Mouse (Mus musculus) gonadal fat pad, adult 2 months (tissue): ENCODE measurements around the gene Fgfr2. TPM values are rescaled to one million over a fixed set of nuclear protein-coding genes. Genes with fewer than 3 reads are reported as not detected.

Experiments
- DNase-seq: peaks from one replicate; pipeline ENCODE4 v3.0.0-alpha.2; 2012; ENCODE audit warnings: low read depth
- polyA plus RNA-seq: library from polyadenylated mRNA; depleted of rRNA; stranded (reverse); fragments of >200 nt; gene quantifications from 2 replicates; pipeline ENCODE4 v1.2.3, GENCODE M21; 2012

Gene Fgfr2
- polyA plus RNA-seq, 1 experiment, result 33.3 TPM

- DNase-seq, result no peak
Measured at GRCm38 (mm10) chr7:130812407-130812806, 2310.7 kb downstream of the Fgfr2 start.

DNA sequence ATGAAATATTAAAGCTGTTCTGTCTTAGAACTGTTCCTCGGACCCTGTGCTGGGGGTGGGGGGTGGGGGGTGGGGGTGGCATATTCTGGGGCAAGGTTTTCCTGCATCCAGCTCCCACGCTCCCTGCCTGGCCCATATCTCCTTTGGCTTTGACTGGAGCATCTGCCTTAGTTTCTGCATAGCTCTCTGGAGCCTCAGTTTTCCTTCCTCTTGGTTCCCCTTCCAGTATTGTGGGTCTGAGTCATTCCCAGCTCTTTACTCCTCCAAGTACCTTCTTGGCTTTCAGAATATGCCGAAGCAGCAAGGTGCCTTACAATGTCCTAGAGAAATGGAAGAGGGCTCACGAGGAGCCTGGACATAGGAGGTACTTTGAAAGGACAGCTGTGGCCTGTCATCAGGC, 2312.9 kb downstream of the Fgfr2 start:
- DNase-seq, result no peak

GRCm38 (mm10) chr7:130808694-130809093, 2314.5 kb downstream of the Fgfr2 start:
- DNase-seq, result no peak

DNA sequence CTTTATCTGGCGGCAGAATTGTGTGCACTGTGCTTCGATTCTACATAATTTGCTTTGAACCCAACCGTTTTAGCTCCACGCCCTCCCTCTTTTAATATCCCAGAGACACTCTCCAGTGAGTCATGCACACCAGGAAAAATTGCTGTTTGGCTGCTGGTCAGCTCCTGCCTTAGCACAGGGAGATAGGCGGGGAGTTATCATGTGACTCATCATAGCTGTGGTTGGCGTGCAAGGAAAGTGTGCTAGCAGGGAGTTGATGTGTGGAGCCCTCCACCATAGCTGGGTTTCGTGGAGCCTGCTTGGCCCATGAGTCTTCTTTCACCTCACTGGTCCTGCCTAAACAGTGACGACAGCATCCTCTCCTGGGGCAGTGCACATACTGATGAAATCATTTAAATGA, 2315.4 kb downstream of the Fgfr2 start:
- no peak for DNase-seq

DNA sequence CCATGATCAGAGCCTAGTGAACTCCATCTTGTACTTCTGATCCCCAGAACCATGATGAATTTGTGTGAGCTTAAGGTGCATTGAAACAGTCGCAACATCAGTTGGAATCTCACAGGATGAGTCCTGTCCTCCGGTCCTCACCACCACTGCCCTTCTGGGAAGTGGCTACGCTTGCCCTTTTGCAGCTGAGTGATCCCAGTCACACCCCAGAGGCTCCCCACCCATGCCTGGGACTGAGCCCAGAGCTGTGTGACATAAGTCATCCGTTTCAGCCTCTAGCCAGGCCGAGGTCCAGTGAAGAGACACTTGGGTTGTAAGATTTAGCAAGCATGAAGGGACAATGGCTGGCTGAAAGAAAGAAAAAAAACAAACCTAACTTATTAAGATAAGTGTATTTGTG, 2318.2 kb downstream of the Fgfr2 start:
- DNase-seq, result no peak

GRCm38 (mm10) chr7:130803251-130803825, 2319.8 kb downstream of the Fgfr2 start:
- DNase-seq, result no peak

GRCm38 (mm10) chr7:130801811-130802210, 2321.3 kb downstream of the Fgfr2 start:
- no peak for DNase-seq

- no peak for DNase-seq
Measured at GRCm38 (mm10) chr7:130800681-130801080, 2322.5 kb downstream of the Fgfr2 start.

DNA sequence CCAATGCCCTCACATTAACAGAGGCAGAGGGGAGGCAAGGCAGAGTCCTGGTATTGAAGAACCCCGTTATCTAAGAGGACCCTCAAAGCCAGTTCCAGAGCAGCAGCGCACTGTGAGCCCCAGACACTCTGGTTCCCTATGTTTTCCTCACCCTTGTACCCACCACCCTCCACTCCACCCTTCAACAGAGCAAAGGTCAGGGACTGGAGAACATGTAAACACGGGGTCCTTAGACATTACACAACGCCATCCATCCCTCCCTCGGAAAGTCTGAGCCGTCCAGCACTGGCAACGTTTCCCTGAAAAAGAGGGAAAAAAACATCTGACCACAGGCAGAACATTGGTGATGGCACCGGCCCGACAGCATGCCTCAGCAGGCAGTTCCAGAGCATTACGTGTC, 2323.7 kb downstream of the Fgfr2 start:
- DNase-seq, result no peak

GRCm38 (mm10) chr7:130797524-130797923, 2325.6 kb downstream of the Fgfr2 start:
- no peak for DNase-seq

GRCm38 (mm10) chr7:130796786-130797185, 2326.4 kb downstream of the Fgfr2 start:
- no peak for DNase-seq

- no peak for DNase-seq
Measured at GRCm38 (mm10) chr7:130793671-130794070, 2329.5 kb downstream of the Fgfr2 start.

GRCm38 (mm10) chr7:130789456-130789855, 2333.7 kb downstream of the Fgfr2 start:
- no peak for DNase-seq

DNA sequence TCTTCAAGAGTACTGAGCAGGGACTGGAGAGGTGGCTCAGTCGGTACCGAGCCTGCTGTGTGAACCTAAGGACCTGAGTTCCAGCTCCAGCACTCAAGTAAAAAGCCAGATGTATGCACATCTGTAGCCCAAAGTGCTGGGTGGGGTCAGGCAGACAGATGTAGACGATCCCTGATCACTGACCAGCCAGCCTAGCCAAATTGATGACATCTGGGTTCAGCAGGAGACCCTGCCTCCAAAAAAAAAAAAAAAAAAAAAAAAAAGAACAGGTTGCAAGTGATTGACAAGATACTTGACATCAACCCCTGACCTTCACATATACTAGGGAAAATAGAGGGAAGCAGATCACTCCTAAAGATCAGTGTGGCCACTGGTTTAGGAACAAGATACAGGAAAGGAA, 2334.2 kb downstream of the Fgfr2 start:
- DNase-seq, result no peak

DNA sequence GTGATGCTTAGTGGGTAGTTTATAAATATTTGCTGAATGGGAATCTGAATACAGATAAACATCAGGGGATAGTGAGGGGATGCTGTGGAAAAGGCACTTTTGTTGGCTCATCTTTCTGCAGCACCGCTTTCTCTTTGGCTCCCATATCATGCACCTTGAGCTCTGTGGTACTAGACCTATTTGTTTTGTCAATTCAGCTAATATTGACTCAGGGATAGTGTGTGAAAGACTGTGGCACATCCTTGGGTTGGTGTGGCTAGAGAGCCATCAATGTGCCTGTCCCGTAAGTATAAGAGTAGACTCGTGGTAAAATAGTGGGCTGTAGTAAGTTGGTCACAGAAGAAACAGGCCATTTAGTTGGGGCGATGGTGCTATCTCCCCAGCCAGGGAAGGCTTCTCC, 2335.6 kb downstream of the Fgfr2 start:
- DNase-seq, result no peak

DNA sequence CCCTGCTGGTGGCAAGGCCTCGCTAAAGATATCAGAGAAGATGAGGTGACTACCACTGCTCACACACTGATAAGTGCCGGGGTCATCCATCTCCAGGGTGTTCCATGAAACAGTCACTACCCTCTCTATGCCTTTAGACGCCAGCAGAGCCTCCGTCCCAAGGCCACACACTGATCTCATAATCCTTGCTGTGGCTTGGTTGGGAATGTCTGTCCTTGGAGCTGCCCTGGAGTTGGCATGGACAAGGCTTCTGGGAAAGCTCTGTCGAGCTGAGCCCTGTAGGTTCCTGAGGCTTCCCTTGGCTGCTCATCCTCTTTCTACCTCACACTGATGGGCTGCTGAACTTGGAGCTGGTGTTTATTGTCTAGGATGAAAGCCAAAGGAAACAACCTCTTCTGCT, 2336.4 kb downstream of the Fgfr2 start:
- no peak for DNase-seq

DNA sequence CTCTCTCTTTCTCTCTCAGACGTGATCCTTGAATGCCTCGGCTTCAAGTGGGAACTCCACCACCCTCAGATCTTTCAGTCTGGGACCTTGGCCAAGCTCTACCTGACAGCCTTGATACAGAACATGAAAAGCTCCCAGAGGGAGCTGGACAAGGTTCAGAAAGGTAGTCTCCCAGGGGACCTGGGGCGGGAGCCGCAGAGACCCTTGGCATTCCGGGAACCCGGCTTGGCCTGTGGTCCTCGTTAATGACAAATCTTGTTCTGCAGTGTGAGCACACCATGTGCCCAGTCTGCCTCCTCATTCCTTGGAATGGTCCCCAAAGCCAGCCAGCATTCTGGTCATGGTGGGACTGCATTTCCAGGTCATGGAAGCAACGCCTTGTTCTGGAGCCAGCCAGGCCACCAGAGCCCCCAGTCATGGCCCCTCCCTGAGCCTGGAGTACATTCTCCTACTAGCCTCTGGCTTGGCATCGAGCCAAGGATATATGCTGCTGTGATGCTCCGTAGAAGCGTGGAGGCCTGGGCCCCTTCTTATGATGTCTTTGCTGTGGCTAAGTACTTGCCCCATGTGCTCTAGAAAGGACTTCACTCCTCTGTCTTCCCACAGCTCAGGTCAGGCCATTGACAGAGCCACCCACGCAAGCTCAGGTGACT, 2337.1 kb downstream of the Fgfr2 start:
- DNase-seq, result no peak

GRCm38 (mm10) chr7:130782501-130783050, 2340.6 kb downstream of the Fgfr2 start:
- DNase-seq, result no peak

DNA sequence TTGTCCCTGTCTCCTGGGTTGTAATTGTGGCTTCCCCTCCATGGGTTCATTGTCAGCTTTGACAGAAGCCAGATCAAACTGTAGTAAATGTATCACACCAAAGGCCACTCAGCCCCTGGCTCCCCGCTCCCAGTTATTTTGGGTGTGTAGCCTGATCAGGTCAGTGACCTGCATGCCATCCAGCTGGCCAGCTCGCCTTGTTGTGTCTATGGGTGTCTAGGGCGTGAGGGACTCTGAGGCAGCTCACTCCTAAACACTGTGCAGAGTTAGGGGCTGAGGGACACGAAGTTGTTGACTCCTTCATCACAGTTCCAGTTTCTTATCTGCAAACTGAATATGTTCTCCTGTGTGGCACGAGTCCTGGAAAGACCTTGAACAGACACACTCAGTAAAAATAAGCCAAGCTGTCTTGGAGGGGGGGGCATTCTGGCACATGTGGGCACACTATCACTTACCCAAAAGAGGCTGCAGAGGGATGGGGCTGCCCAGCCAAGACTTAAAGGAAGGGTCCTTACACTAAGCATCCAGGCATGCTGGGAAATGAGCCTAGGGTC, 2342.2 kb downstream of the Fgfr2 start:
- no peak for DNase-seq

DNA sequence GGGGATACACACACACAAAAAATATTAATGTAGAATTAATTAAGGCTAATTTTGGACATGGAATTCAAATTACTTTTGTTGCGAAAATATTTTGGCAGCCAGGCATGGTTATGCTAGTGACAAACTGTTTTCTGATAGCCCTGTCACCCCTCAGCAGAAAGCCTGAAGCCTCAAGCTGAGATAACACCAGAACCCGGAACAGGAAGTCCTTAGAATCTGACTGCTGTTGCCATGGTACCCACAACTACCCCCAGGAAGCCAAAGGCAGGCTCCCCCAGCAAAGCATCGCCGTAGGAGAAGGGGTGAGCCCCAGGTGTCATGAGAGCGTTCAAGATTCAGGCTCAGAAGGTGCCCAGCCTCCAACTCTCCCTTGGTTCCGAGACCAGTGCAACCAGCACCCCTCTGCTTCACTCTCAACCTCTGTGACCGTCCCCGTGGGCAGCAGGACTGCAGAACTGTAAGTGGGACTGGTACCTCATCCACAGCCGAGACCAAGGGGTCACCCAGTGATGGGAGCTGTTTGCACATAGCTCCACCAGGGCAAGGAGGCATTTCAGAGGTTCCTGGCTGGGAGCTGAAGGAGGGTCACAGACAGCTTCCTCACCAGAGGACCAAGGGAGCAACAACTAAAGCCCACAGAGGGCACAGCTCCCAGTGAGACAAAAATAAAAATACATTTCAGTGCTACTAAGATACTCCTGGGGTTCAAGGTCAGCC, 2349.1 kb downstream of the Fgfr2 start, which contains the start of gene Btbd16:
Gene Btbd16, plus strand, starts transcription at position 156 of the 717 bp plus-strand sequence.
- no peak for DNase-seq

GRCm38 (mm10) chr7:130773171-130773830, 2349.8 kb downstream of the Fgfr2 start:
- no peak for DNase-seq

DNA sequence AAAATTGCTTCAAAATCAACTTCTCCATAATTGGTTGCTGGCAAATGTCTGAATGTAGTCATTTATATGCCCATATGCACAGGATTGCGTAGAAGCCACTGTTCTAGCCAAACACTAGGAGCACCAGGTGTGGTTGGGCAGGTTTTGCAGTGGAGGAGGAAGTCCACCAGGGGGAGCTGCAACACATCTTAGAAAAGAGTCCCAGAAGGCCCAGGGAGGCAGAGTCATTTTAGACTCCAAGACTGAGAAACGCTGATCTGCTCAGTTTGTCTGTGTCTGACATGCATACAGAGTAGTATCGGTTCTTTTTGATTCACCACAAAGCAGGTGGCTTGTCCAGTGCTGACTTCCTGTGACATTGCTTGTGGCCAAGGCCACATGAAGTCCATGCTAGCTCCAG, 2352.4 kb downstream of the Fgfr2 start:
- no peak for DNase-seq
